Mouse (Mus musculus) forebrain, embryonic 10.5 days (tissue): ENCODE results near the gene Dnajc13. TPM values are rescaled to one million over a fixed set of nuclear protein-coding genes. Genes with fewer than 3 reads are reported as not detected.

Experiments used
- DNase-seq: peaks from one replicate; pipeline ENCODE4 v3.0.0-alpha.2; 2017; ENCODE audit warnings: low spot score; ENCODE audit errors: extremely low spot score
- H3K27ac ChIP-seq: fragments of 300-500 bp; sonication (generic); 2 replicates; pipeline ENCODE4 v1.5.1; 2016; ENCODE audit warnings: mild to moderate bottlenecking
- H3K27me3 ChIP-seq: fragments of 300-500 bp; sonication (generic); 2 replicates; pipeline ENCODE4 v1.6.1; 2016; ENCODE audit warnings: mild to moderate bottlenecking; ENCODE audit not compliant: poor library complexity, severe bottlenecking
- H3K36me3 ChIP-seq: fragments of 300-500 bp; sonication (generic); replicated peaks from 2 replicates; pipeline ENCODE4 v1.6.1; 2016; ENCODE audit warnings: mild to moderate bottlenecking, moderate library complexity
- H3K4me1 ChIP-seq: fragments of 300-500 bp; sonication (generic); 2 replicates; pipeline ENCODE4 v1.6.1; 2016
- H3K4me3 ChIP-seq: fragments of 300-500 bp; sonication (generic); 2 replicates; pipeline ENCODE4 v1.5.1; 2016; ENCODE audit warnings: mild to moderate bottlenecking, moderate library complexity
- H3K9me3 ChIP-seq: fragments of 300-500 bp; sonication (generic); 2 replicates; pipeline ENCODE4 v1.6.1; 2016; ENCODE audit warnings: mild to moderate bottlenecking, moderate library complexity
- WGBS: fragments of 180-500 bp; shearing (Covaris S2); methylation state at CpG from one replicate; pipeline ENCODE4 v1.1.7; 2016; 5-methylcytosine and 5-hydroxymethylcytosine counted together
- polyA plus RNA-seq: library from polyadenylated mRNA; unstranded; fragments of >200 nt; fragmentation: Nextera tagmentation; extraction: Ambion mirVana; gene quantifications from 2 replicates; pipeline ENCODE4 v1.2.1, GENCODE M21; 2016

The Dnajc13 gene
- polyA plus RNA-seq: 18.9 and 20.5 TPM in 2 replicates

DNA sequence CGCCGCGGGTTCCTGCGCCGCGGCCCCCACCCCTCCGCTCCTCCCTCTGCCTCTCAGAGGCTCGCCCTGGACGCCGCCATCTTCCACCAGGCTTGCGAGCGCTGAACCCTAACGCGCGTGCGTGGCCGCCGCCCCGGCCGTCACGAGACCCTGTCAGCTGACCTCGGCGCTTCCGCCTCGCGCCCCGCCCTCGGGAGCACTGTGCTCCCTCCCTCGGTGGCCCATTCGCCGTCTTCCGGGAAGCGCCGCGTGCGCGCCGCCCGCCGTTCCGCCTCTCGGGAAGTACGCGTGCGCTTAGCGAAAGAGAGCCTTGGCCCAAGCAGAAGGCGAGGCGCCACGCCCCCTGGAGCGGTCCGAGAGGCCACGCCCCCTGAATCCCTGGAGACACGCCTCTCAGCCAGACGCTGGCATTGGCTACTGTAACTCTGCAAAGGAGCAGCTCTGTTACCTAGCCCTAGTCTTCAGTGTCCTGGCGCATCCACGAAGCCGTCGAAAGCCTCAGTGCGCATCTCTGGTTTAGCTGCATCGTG, at the start of gene Dnajc13:
Gene Dnajc13, minus strand, starts transcription at position 108 of the 530 bp plus-strand sequence.
- Histone ChIP-seq H3K4me1 (peaks cover 27% of the 10 kb centered on the region), H3K27me3 (no peaks in the 10 kb centered on the region), H3K4me3 (peak within 1 kb of the TSS; percentile 97), H3K36me3 (no peaks in the 10 kb centered on the region), H3K9me3 (no peaks in the 10 kb centered on the region), H3K27ac (peak within 1 kb of the TSS; percentile 94)
- WGBS: under 1% methylated on average over 60 of the region's 60 CpGs
- DNase-seq: peak; percentile 96

DNA sequence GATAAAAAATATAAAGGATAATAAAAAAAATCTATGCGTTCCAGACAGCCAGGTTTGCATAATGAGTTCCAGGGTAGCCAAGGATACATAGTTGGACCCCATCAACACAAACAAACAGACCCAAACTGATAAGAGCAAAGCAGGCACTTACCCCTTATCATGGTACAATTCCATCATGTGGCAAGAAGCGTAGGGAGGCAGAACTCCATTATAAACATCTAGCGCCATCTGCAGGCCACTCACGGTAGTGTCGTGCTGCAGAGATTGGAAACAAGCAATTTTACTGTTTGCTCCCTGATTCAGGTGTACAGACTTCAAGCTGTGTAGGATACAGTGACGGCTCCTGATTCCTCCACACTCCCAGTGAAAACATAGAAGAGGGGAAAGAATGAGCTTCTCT, 44.0 kb upstream of the Dnajc13 start:
- Histone ChIP-seq H3K4me1 (no peaks in the 10 kb centered on the region), H3K27me3 (no peaks in the 10 kb centered on the region), H3K9me3 (no peaks in the 10 kb centered on the region), H3K36me3 (no peaks in the 10 kb centered on the region), H3K27ac (no peak overlapping the region), H3K4me3 (no peak overlapping the region)
- WGBS: 18% methylated on average over 6 of the region's 6 CpGs
- peak; percentile 76 for DNase-seq

DNA sequence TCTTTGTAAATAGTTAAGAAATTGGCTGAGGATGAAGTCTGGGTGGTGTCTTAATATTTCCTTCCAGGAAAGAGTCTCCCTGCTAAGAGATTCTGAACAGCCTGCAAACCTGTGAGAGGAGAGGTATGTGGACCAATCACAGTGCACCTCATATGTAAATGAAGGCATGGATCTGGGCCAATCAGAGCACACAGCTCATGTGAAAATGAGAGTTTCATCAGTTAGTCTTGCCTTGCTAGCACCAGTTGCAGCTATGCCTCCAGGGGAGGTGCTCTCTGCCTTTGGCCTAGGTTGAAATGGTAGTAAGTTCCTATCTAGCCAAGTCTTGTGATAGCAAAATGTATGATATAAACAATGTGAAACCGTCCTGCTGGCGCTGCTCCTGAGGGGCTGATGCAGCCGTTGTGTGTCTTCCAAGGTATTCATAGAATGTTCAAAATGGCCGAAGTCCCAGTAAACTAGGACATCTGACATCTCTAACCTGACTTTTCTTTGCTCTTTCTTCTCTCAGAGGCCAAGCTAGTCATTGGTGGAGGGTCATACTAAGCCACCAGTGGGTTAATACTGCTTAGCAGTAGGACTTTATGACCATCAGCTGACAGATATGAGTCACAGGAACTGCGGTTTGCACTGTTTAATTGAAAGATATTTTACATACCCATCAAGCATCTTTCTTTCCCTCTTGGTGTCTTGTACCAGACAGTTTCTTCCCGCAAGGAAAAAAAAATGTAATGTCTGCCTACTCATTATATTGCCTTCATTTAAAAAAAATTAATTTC, 42.8 kb upstream of the Dnajc13 start:
- no peak overlapping the region for H3K27ac ChIP-seq
- DNase-seq: no peak
- no peaks in the 10 kb centered on the region for H3K27me3 ChIP-seq
- no peak overlapping the region for H3K4me3 ChIP-seq
- no peaks in the 10 kb centered on the region for H3K36me3 ChIP-seq
- WGBS: 96% methylated on average over 6 of the region's 6 CpGs
- no peaks in the 10 kb centered on the region for H3K9me3 ChIP-seq
- H3K4me1 ChIP-seq: no peaks in the 10 kb centered on the region

DNA sequence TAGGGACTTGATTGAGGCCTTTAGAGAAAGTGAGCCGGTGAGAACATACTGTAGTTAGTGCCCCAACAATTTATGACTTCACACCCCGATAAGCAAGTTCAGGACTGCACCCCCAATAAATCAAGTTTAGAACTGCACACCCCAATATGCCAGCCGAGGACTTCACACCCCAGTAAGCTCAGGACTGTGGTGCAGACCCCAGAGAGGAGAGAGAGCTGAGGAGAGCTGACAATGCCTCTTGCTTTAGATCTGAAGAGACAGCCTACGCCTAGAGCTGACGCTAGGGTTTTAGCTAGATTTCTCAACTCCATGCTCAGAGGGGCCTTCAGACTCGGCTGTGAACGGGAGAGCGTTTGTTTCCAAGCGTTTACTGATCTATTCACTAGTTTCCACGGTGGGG, 42.1 kb upstream of the Dnajc13 start:
- 80% methylated on average over 10 of the region's 10 CpGs for WGBS
- DNase-seq: no peak
- no peaks in the 10 kb centered on the region for H3K36me3 ChIP-seq
- H3K27ac ChIP-seq: no peak overlapping the region
- H3K27me3 ChIP-seq: no peaks in the 10 kb centered on the region
- H3K4me1 ChIP-seq: no peaks in the 10 kb centered on the region
- H3K4me3 ChIP-seq: no peak overlapping the region
- no peaks in the 10 kb centered on the region for H3K9me3 ChIP-seq

DNA sequence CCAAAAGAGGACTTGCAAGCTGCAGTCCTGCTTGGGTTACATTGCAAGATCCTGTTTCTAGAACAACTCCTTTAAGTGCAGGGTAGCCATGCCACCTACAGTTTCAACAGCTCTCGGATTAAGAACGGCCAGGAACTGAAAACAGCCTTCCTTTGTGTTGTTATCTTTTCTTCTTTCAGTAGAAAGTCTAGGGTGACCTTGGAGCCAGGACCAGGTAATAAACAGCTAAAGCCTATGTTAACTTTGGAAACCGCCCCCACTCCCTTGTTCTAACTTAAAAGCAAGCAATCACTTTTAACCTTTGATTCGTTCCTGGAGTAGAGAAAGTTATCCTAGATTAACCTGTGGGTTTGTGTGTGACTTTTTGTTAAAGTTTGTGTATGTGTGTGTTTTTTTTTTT, 41.6 kb upstream of the Dnajc13 start:
- WGBS: 76% methylated on average over 4 of the region's 4 CpGs
- Histone ChIP-seq H3K27me3 (no peaks in the 10 kb centered on the region), H3K4me1 (no peaks in the 10 kb centered on the region), H3K27ac (no peak overlapping the region), H3K4me3 (no peak overlapping the region), H3K9me3 (no peaks in the 10 kb centered on the region), H3K36me3 (no peaks in the 10 kb centered on the region)
- no peak for DNase-seq

DNA sequence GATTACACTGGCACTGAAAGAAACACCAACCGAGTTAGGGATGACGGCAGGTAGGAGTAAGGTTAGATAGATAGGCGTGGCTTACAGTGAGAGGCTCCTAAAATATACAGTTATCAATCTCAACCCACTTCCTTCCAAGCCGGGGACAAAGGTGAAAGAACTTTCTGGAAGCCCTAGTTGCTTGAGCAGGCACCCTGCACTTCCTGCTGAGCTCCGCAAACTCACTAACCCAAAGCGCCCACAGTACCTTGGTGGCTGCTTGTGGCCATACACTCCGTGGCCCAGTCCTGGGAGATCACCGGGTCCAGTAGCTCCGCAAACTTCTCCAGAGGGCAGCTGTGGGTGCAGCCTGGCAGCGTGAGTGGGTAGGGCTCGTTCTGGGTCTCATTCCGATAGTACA, 37.8 kb upstream of the Dnajc13 start:
- H3K27ac ChIP-seq: no peak overlapping the region
- DNase-seq: no peak
- H3K27me3 ChIP-seq: no peaks in the 10 kb centered on the region
- no peak overlapping the region for H3K4me3 ChIP-seq
- no peaks in the 10 kb centered on the region for H3K36me3 ChIP-seq
- H3K9me3 ChIP-seq: no peaks in the 10 kb centered on the region
- 89% methylated on average over 12 of the region's 12 CpGs for WGBS
- no peaks in the 10 kb centered on the region for H3K4me1 ChIP-seq

DNA sequence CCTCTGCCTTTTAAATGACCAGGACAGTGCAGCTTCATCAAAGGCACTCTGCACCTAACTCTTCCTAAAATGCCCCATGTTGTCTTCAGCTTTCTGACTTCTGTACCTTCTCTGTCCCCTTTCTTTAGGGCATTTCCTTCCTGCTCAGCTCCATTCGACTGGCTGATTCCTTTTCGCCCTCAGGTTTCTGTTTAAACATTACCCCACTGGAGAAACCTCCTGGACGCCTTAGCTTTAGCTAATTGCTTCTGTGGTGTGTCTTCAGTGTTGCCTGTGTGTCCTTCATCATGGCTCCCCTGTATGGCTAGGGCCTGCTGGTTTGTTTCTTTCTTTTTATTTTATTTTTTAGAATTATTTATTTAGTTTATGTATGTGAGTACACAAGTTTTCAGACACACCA, 34.3 kb upstream of the Dnajc13 start:
- Histone ChIP-seq H3K36me3 (no peaks in the 10 kb centered on the region), H3K9me3 (no peaks in the 10 kb centered on the region), H3K4me3 (no peak overlapping the region), H3K4me1 (no peaks in the 10 kb centered on the region), H3K27me3 (no peaks in the 10 kb centered on the region), H3K27ac (no peak overlapping the region)
- no peak for DNase-seq
- WGBS: 86% methylated on average over 3 of the region's 3 CpGs

DNA sequence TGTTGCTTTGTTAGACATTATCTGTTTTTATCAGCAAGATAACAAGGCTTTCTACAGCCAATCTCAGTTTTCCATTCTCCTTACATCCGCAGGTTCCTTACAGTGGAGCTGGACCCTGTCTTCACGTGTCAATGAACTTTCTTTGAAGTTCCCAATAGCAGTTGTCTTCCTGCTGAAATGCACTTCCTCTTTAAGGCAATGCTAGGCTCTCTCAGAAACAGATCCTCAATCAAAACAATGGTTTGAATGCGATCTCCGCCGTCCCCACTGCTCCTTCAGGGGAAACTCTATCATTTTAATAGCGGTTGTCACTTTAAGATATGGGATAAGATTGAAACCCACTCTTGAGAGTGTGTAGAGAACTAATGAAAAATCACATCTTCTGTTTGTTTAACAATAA, 22.2 kb upstream of the Dnajc13 start:
- no peaks in the 10 kb centered on the region for H3K27me3 ChIP-seq
- no peak for DNase-seq

DNA sequence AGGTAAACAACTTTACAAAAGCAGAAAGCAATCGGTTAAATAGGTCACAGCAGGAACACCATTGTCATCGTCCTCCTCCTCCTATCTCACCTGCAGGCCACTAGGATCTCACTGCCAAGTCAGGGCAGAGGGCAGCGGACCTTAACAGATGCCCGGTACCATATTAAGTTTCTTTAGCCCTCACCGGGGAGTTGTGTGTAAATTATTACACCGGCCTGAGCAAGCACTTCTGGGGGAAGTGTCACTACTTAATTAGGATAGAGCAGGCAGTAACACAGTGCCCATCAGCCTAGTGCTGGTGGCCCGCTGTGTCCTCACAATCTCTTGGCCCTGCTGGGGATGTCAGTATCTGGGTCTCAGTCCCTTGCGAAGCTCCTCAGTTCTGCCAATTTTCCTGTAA, 19.8 kb upstream of the Dnajc13 start:
- 19% methylated on average over 8 of the region's 8 CpGs for whole genome bisulfite sequencing

More for the DNA sequence above, 22.2 kb upstream of the Dnajc13 start:
- no peaks in the 10 kb centered on the region for H3K36me3 ChIP-seq
- no peak overlapping the region for H3K4me3 ChIP-seq
- H3K27ac ChIP-seq: no peak overlapping the region
- 85% methylated on average over 6 of the region's 6 CpGs for WGBS
- H3K4me1 ChIP-seq: peaks cover 7% of the 10 kb centered on the region
- H3K9me3 ChIP-seq: no peaks in the 10 kb centered on the region

DNA sequence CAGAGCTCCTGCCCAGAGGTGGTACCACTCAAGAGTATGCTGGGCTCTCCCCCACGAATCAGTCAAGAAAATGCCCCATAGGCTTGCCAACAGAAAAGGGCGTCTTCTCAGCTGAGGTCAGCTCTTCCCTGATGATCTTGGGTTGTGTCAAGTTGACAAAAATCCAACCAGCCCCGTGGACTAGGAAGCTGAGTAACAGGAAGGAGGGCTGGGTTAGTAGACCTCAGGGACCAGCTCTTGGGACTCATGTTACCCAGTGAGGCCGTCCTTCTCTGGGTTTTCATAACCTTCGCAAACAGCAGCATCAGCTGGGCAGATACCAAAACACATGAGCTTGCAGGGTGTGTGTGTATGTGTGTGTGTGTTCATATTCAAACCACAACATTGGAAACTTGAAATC, 19.0 kb upstream of the Dnajc13 start:
- no peak overlapping the region for H3K4me3 ChIP-seq
- no peaks in the 10 kb centered on the region for H3K27me3 ChIP-seq
- no peaks in the 10 kb centered on the region for H3K9me3 ChIP-seq
- H3K36me3 ChIP-seq: no peaks in the 10 kb centered on the region
- H3K27ac ChIP-seq: no peak overlapping the region
- H3K4me1 ChIP-seq: peaks cover 7% of the 10 kb centered on the region
- 83% methylated on average over 5 of the region's 5 CpGs for WGBS
- no peak for DNase-seq

More for the DNA sequence above, 19.8 kb upstream of the Dnajc13 start:
- H3K9me3 ChIP-seq: no peaks in the 10 kb centered on the region
- H3K4me1 ChIP-seq: peaks cover 7% of the 10 kb centered on the region
- no peak for DNase-seq
- H3K4me3 ChIP-seq: no peak overlapping the region
- no peak overlapping the region for H3K27ac ChIP-seq
- no peaks in the 10 kb centered on the region for H3K36me3 ChIP-seq
- H3K27me3 ChIP-seq: no peaks in the 10 kb centered on the region

DNA sequence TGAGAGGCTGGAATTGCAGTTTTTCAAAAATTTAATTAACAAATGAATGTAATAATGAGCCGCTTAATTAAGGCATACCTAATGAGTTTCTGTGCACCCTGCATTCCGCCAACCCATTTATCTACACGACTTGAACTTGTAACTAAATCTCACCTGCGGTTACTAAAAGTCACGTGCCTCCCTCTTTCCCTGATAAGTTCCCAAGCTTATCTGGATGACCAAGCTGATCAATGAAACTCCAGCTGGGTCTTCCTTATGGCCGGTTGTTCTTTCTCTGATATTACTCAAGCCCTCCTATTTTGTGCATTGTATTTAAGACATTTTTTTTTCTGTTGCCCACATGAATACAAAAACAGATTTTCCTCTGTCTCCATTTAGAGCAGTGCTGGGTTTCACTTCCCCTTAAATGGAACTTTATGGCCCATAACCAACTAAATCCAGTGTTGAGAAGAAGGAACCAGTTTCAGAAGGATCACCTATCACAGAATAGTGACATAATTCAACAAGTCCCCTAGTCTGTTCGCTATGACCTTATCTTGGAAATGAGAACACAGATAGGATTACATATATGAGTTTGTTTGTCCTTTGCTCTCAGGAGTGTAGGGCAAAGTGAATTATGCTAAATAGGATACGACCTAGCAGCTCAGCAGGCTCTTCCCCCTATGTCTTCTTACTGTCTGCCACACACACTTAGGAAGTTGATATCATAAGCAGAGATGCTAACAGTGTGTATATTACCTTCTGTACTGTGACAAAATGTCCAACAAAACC, 18.2 kb upstream of the Dnajc13 start:
- Histone ChIP-seq H3K4me3 (no peak overlapping the region), H3K4me1 (peaks cover 7% of the 10 kb centered on the region), H3K27me3 (no peaks in the 10 kb centered on the region), H3K27ac (no peak overlapping the region), H3K9me3 (no peaks in the 10 kb centered on the region), H3K36me3 (no peaks in the 10 kb centered on the region)
- DNase-seq: no peak
- 87% methylated on average over 8 of the region's 8 CpGs for WGBS

DNA sequence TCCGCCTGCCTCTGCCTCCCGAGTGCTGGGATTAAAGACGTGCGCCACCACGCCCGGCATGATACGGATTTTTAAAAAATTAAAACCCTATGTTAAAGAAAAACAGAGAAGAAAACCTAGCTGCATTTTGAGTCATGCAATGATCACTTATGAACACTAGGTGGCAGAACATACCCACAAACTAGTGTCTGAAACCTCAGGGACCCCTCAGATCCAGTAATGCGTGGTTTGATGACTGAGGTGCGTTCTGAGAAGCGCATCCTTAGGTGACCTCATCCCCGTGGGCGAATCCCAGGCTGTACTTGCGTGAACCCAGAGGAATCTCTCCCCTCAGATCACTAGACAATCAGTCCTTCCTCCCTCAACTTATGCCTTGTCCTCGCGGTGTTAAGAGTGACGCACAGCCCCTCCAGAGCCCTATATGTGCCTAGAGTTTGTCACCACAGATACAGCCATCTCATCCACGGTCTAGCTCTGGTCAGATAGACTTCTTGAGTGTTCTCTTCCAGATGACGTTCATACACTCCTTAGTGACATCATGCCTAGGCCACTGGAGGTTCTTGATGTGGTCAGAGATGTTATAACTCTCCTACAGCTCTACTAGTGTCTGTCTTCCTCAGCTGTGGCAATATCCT, 14.9 kb upstream of the Dnajc13 start:
- H3K4me3 ChIP-seq: peak overlapping the region; percentile 10; the same call in 1 of the 2 replicates
- DNase-seq: peak; percentile 30
- peaks cover 5% of the 10 kb centered on the region for H3K4me1 ChIP-seq
- no peak overlapping the region for H3K27ac ChIP-seq
- H3K36me3 ChIP-seq: no peaks in the 10 kb centered on the region
- no peaks in the 10 kb centered on the region for H3K27me3 ChIP-seq
- WGBS: 26% methylated on average over 18 of the region's 18 CpGs
- no peaks in the 10 kb centered on the region for H3K9me3 ChIP-seq
